Mouse (Mus musculus) left cerebral cortex, adult 18-20 months (tissue): ENCODE measurements around the gene Lrp6. TPM values are rescaled to one million over a fixed set of nuclear protein-coding genes. Genes with fewer than 3 reads are reported as not detected.

Source experiments
- total RNA-seq, 2 experiments: library from RNA; stranded (reverse); gene quantifications; 2 replicates each; pipeline ENCODE4 v1.2.3; 2021

Gene Lrp6
- total RNA-seq, 2 experiments from 2014 or later: 45.9 to 47.3 TPM

Other genes with a start within 250 kb of the Lrp6 start
- not detected for gene Bcl2l14, start 170.6 kb downstream of the Lrp6 start, total RNA-seq
- gene Mansc1, start 65.5 kb upstream of the Lrp6 start, total RNA-seq: 10 to 100 TPM; 12.8 to 14.9 TPM
- gene Borcs5, start 72.5 kb upstream of the Lrp6 start, total RNA-seq: 10 to 100 TPM; 37.3 to 38.4 TPM
- 1 to 10 TPM; 9.5 to 9.8 TPM for gene Dusp16, start 225.7 kb upstream of the Lrp6 start, total RNA-seq